Mouse (Mus musculus): ENCODE data around the gene Ptges2. TPM values are rescaled to one million over a fixed set of nuclear protein-coding genes. Genes with fewer than 3 reads are reported as not detected.

Ptges2 gene
- polyA plus RNA-seq, 1 experiment from 2014 or later, result 14.1 TPM

- 80% methylated on average over 13 of the region's 13 CpGs for WGBS (ENCODE audit: insufficient replicate concordance)
- Histone ChIP-seq H3K4me3 (replicated peaks) (no peak overlapping the region), H3K36me3 (peaks cover 88% of the 10 kb centered on the region), H3K4me2 (no peak overlapping the region), H3K9ac (no peak overlapping the region), H3K27ac (no peak overlapping the region), H3K9me3 (replicated peaks) (no peaks in the 10 kb centered on the region), H3K4me1 (replicated peaks) (peaks cover 4% of the 10 kb centered on the region), H3K27me3 (no peaks in the 10 kb centered on the region)
- no peak for DNase-seq
- ATAC-seq (ENCODE audit: low read depth), result no peak
Observed at GRCm38 (mm10) chr2:32375317-32375940, 20.3 kb upstream of the Ptges2 start.

- WGBS (ENCODE audit: insufficient replicate concordance), result 87% methylated on average over 10 of the region's 10 CpGs
- Histone ChIP-seq H3K27me3 (no peaks in the 10 kb centered on the region), H3K4me3 (replicated peaks) (no peak overlapping the region), H3K4me2 (no peak overlapping the region), H3K27ac (no peak overlapping the region), H3K4me1 (replicated peaks) (peaks cover 17% of the 10 kb centered on the region), H3K36me3 (peaks cover 73% of the 10 kb centered on the region), H3K9me3 (replicated peaks) (no peaks in the 10 kb centered on the region), H3K9ac (no peak overlapping the region)
- ATAC-seq (ENCODE audit: low read depth) (no peak), DNase-seq (no peak)
Observed at GRCm38 (mm10) chr2:32376963-32377362, 18.7 kb upstream of the Ptges2 start.

GRCm38 (mm10) chr2:32380001-32380500 is 15.6 kb upstream of the Ptges2 start:
- peak overlapping the region; percentile 99 for H3K4me2 ChIP-seq
- peaks cover 18% of the 10 kb centered on the region for H3K27me3 ChIP-seq
- DNase-seq, result no peak
- peaks cover 30% of the 10 kb centered on the region for H3K4me1 ChIP-seq (replicated peaks)
- H3K9ac ChIP-seq, result peak overlapping the region; percentile 86
- no peak overlapping the region for H3K27ac ChIP-seq
- 78% methylated on average over 7 of the region's 7 CpGs for WGBS (ENCODE audit: insufficient replicate concordance)
- peaks cover 49% of the 10 kb centered on the region for H3K36me3 ChIP-seq
- ATAC-seq (ENCODE audit: low read depth), result no peak
- no peaks in the 10 kb centered on the region for H3K9me3 ChIP-seq (replicated peaks)
- 0 out of 2 replicates have a peak overlapping the region, but pooled peaks have one; percentile 76 for H3K4me3 ChIP-seq (replicated peaks)

DNA sequence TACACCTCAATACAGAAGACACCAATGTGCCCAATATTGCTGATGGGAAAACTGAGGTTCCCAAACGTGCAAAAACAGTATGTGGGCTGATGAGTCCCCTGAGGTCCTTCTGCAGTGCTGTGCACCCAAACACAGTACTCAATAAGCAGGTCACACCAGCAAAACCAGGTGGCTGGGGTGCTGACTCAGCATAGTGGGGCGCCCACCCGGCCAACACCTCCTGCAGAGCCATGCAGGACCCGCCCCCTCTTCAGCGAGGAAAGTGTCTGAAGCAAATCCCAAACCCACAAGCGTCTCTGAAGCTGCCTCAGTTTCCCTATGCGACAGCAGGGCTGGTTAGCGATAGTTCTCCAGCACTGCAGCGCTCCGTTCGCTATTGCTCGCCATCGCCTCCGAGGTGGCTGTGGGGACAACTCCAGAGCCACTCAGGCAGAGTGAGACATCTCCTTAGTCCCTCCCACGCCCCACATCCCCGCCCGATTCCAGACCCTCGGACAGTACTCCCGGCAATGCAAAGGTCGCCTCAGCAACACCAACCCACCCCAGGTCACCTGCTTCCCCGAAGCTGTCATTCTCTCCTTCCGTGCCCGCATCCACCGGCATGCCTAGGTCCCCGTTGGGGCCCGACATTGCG is 14.4 kb upstream of the Ptges2 start:
- Histone ChIP-seq H3K27ac (peak overlapping the region; percentile 77), H3K9ac (peak overlapping the region; percentile 86), H3K9me3 (replicated peaks) (no peaks in the 10 kb centered on the region), H3K27me3 (peaks cover 20% of the 10 kb centered on the region), H3K4me3 (replicated peaks) (peak overlapping the region; percentile 76), H3K4me2 (peak overlapping the region; percentile 99), H3K36me3 (peaks cover 37% of the 10 kb centered on the region), H3K4me1 (replicated peaks) (peaks cover 30% of the 10 kb centered on the region)
- peak; percentile 35 for DNase-seq
- under 1% methylated on average over 27 of the region's 27 CpGs for WGBS (ENCODE audit: insufficient replicate concordance)
- ATAC-seq (ENCODE audit: low read depth), result peak; percentile 50

DNA sequence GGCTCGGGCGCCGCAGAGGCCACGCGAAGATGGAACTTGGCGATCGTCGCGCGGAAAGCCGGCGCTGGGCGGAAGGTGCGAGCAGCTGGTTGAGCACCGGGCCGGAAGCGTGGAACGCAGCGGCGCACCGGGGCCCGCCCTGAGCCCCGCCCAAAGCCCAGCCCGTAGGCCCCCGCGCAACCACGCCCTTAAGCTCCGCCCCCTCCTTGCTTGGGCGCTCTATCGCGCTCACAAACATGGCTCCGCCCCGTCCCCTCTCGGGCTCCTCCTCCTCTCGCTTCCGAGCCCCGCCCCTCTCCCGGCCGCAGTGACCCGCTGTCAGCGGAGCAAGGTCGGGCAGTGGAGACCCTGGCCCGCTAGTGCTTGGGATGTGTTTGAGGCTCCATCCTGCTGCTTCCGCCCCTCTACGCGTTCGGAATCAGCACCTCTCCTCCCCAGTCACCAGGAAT is 13.9 kb upstream of the Ptges2 start, which contains the start of gene 1110008P14Rik:
Gene 1110008P14Rik, minus strand, starts transcription at position 164 of the 449 bp plus-strand sequence.
- Histone ChIP-seq H3K27me3 (peaks cover 20% of the 10 kb centered on the region), H3K4me3 (replicated peaks) (peak within 1 kb of the TSS; percentile 76), H3K4me1 (replicated peaks) (peaks cover 30% of the 10 kb centered on the region), H3K9ac (peak within 1 kb of the TSS; percentile 86), H3K36me3 (peaks cover 32% of the 10 kb centered on the region), H3K9me3 (replicated peaks) (no peaks in the 10 kb centered on the region), H3K27ac (peak within 1 kb of the TSS; percentile 77), H3K4me2 (peak within 1 kb of the TSS; percentile 99)
- DNase-seq (peak; percentile 95), ATAC-seq (ENCODE audit: low read depth) (peak; percentile 94)
- 0% methylated on average over 44 of the region's 47 CpGs for WGBS (ENCODE audit: insufficient replicate concordance)

- Histone ChIP-seq H3K27ac (no peak overlapping the region), H3K36me3 (peaks cover 23% of the 10 kb centered on the region), H3K4me2 (peak overlapping the region; percentile 99; the same call in 1 of the 2 replicates), H3K4me3 (replicated peaks) (peak overlapping the region; percentile 76; the same call in 1 of the 2 replicates), H3K9me3 (replicated peaks) (no peaks in the 10 kb centered on the region), H3K4me1 (replicated peaks) (peaks cover 30% of the 10 kb centered on the region), H3K9ac (no peak overlapping the region), H3K27me3 (peaks cover 20% of the 10 kb centered on the region)
- no peak for DNase-seq
- 71% methylated on average over 2 of the region's 2 CpGs for WGBS (ENCODE audit: insufficient replicate concordance)
- no peak for ATAC-seq (ENCODE audit: low read depth)
Observed at GRCm38 (mm10) chr2:32382689-32383088, 13.0 kb upstream of the Ptges2 start.

GRCm38 (mm10) chr2:32387706-32388490 is 7.8 kb upstream of the Ptges2 start, which contains the start of gene Lcn2:
TSS of gene Lcn2 (minus strand) at chr2:32388252.
- H3K4me1 ChIP-seq (replicated peaks), result peaks cover 11% of the 10 kb centered on the region; the same call in 1 of the 2 replicates
- WGBS (ENCODE audit: insufficient replicate concordance), result 33% methylated on average over 5 of the region's 5 CpGs
- H3K9me3 ChIP-seq (replicated peaks), result no peaks in the 10 kb centered on the region
- peaks cover 20% of the 10 kb centered on the region for H3K27me3 ChIP-seq
- 0 out of 2 replicates have a peak within 1 kb of the TSS, but pooled peaks have one; percentile 7 for H3K9ac ChIP-seq
- no peaks in the 10 kb centered on the region for H3K36me3 ChIP-seq
- H3K4me2 ChIP-seq, result no peak within 1 kb of the TSS
- no peak within 1 kb of the TSS for H3K27ac ChIP-seq
- H3K4me3 ChIP-seq (replicated peaks), result no peak within 1 kb of the TSS
- DNase-seq, result no peak
- ATAC-seq (ENCODE audit: low read depth), result peak; percentile 27; the same call in 1 of the 2 replicates

DNA sequence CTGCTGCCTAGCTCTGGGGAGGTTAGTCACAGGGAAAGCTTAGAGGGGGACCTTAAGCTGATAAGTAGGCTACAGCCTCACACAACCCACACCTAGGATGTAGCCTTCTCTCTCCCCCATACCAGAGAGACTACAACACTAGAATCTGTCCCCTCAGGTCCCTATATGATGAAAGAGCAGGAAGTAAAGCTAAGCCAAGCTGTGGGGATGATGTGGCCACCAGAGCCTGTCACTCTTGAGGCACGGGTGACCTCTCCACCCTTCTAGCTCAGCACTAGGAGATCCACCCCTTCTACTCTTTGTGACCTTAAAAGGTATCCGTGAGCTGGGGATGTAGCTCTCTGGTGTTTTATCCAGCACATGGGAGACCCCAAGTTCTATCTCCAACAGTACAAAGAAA is 6.5 kb upstream of the Ptges2 start:
- Histone ChIP-seq H3K9me3 (replicated peaks) (no peaks in the 10 kb centered on the region), H3K27me3 (0 out of 2 replicates have a peak, but pooled peaks cover 12% of the 10 kb centered on the region), H3K4me3 (replicated peaks) (no peak overlapping the region), H3K4me1 (replicated peaks) (peaks cover 6% of the 10 kb centered on the region; the same call in 1 of the 2 replicates), H3K9ac (no peak overlapping the region), H3K4me2 (no peak overlapping the region), H3K36me3 (no peaks in the 10 kb centered on the region), H3K27ac (no peak overlapping the region)
- no peak for ATAC-seq (ENCODE audit: low read depth)
- DNase-seq, result no peak
- 51% methylated on average over 2 of the region's 2 CpGs for WGBS (ENCODE audit: insufficient replicate concordance)

- no peak overlapping the region for H3K9ac ChIP-seq
- WGBS (ENCODE audit: insufficient replicate concordance), result 68% methylated on average over 8 of the region's 8 CpGs
- no peak for ATAC-seq (ENCODE audit: low read depth)
Observed at GRCm38 (mm10) chr2:32390871-32391270, 4.8 kb upstream of the Ptges2 start.

DNA sequence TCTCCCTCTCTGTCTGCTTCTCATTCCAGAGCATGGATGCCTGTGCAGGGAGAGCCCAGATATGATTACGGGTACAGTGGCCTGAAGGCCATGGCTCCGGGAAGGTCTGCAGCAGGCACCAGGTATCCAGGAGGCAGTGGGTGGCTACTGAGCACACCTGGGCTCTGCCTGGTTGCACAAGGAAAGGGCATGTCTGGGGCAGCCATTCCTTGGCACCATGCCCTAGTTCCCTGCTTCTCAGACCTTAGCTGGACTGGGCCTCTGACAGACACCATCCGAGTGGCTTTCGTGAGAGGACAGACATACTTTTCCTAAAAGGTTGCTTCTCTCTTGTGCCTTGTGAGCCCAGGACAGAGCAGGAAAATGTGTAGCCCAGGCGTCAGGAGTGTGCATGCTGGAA is 3.6 kb upstream of the Ptges2 start:
- no peak overlapping the region for H3K4me3 ChIP-seq (replicated peaks)
- peaks cover 30% of the 10 kb centered on the region for H3K4me1 ChIP-seq (replicated peaks)
- WGBS (ENCODE audit: insufficient replicate concordance), result 79% methylated on average over 5 of the region's 5 CpGs
- no peak overlapping the region for H3K9ac ChIP-seq
- 0 out of 2 replicates have a peak, but pooled peaks cover 4% of the 10 kb centered on the region for H3K27me3 ChIP-seq
- H3K36me3 ChIP-seq, result no peaks in the 10 kb centered on the region
- no peak overlapping the region for H3K27ac ChIP-seq
- no peak overlapping the region for H3K4me2 ChIP-seq
- ATAC-seq (ENCODE audit: low read depth) (no peak), DNase-seq (no peak)
- no peaks in the 10 kb centered on the region for H3K9me3 ChIP-seq (replicated peaks)

More at GRCm38 (mm10) chr2:32390871-32391270, 4.8 kb upstream of the Ptges2 start:
- Histone ChIP-seq H3K4me1 (replicated peaks) (peaks cover 19% of the 10 kb centered on the region), H3K36me3 (no peaks in the 10 kb centered on the region), H3K27ac (no peak overlapping the region), H3K27me3 (0 out of 2 replicates have a peak, but pooled peaks cover 4% of the 10 kb centered on the region), H3K9me3 (replicated peaks) (no peaks in the 10 kb centered on the region), H3K4me2 (no peak overlapping the region), H3K4me3 (replicated peaks) (no peak overlapping the region)
- DNase-seq, result no peak
